Mouse (Mus musculus) lung, postnatal 36 days (tissue): ENCODE data around the gene 2700049A03Rik.

Source experiments
- DNase-seq: peaks from one replicate; pipeline ENCODE4 v3.0.0; 2022; ENCODE audit warnings: mixed read lengths

Gene 2700049A03Rik

DNA sequence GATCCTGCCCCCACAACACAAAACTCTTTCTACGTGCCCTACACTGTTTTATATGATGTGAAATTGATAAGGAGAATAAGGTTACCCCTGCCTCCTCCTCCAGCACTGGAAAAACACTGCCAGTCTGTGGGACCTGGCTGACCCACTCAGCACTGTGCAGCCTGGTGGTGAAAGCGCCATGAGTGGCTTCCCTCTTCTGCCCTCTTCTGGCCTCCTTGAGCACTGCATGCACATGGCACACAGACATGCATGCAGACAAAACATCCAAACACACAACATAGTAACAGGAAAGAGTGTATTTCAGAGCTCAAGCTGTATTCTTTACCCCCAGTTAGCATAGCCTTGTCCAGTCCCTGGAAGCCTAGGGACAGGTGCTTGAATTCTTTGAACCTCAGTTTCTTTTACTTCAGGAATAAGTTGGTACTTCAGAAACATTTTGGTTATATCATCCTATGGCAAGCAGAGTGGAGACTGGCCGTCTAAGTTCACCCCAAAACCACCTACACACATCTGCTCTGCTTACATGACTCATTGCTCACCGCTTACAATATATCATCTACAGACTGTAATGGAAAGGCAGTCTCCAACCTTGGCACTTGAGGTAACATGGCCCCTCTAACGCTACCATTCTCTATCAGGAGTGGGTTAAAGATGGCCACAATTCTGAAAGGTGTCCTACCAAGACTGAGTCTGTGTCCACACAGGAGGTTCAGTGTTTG is 138.0 kb downstream of the 2700049A03Rik start:
- no peak for DNase-seq

DNA sequence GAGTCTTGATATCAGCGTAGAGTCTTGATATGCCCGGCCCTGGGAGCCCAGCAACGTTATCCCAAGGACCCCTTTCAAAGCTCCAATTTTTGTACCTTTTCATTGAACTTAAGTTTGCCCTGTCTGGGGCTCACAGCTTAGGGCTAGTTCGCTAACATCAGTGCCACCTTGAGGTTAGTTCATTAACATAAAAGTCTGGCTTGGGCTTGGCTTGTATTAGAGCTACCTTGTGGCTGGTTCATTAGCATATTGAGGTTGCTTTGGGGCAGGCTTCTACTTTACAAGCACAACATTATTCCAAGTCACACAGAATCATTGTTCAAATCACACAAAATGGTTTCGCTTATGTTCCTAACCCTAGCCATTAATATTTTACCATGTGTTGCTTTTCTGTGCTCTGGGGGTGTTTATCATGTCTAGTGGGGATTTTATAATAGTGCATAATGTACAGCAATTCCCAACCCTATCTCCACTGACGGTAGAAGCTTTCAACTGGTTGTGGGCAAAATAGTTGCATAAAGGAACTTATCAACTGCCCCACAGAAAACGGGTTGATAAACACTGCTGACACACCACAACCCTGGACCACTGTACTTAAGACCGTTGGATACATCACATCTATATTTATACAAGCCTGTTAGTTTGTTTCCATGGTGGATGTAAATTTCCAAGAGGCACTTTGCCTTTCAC is 139.4 kb downstream of the 2700049A03Rik start:
- no peak for DNase-seq

GRCm38 (mm10) chr12:71279521-71280262 is 143.0 kb downstream of the 2700049A03Rik start:
- no peak for DNase-seq

- no peak for DNase-seq
Observed at GRCm38 (mm10) chr12:71281201-71281768, 144.6 kb downstream of the 2700049A03Rik start.

GRCm38 (mm10) chr12:71285399-71285798 is 148.8 kb downstream of the 2700049A03Rik start:
- no peak for DNase-seq

DNA sequence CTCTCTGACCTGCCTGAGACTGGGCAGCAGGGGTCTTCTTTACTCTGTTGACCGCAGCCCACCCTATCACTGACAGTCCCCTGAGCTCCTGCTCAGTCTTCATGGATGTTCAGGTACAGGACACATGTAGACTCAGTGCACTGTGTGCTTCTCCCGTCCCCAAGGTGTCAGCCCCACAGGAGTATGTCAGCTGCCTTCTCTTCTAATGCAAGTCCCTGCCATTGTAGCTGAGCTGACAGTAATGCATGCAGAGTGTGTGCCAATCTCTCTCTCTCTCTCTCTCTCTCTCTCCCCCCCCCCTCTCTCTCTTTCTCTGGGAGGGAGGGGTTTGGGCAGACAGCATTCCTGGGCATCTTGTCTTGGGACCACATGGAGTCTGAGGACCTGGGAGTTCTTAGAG is 153.8 kb downstream of the 2700049A03Rik start:
- no peak for DNase-seq
